Mouse (Mus musculus) CH12.LX (cell line): ENCODE measurements around the gene Prr12. TPM values are rescaled to one million over a fixed set of nuclear protein-coding genes. Genes with fewer than 3 reads are reported as not detected.

Experiments
- DNase-seq: peaks from one replicate; pipeline ENCODE4 v3.0.0-alpha.2; 2013; ENCODE audit errors: extremely low read depth
- H3K27ac ChIP-seq: 2 replicates; pipeline ENCODE4 v1.5.1; 2012; ENCODE audit warnings: low read depth, mild to moderate bottlenecking, control low read depth, moderate library complexity; ENCODE audit not compliant: insufficient read depth
- H3K27me3 ChIP-seq: replicated peaks from 2 replicates; pipeline ENCODE3; 2012; ENCODE audit warnings: inconsistent platforms
- H3K36me3 ChIP-seq, 2 experiments: replicated peaks in 1 of 2; 2 replicates each; pipeline versions ENCODE3 to v1.6.1; 2012; ENCODE audit warnings: inconsistent platforms in 1 of 2, low read length in 1 of 2, mild to moderate bottlenecking in 1 of 2, mixed read lengths in 1 of 2, moderate library complexity in 1 of 2; ENCODE audit not compliant: control insufficient read depth in 1 of 2, insufficient read depth in 1 of 2
- H3K4me1 ChIP-seq, 2 experiments: 2 replicates each; pipeline ENCODE4 v1.6.1; 2012; ENCODE audit warnings: inconsistent platforms in 1 of 2, moderate library complexity in 1 of 2; ENCODE audit not compliant: insufficient read depth in 2 of 2, control insufficient read depth in 1 of 2
- H3K4me2 ChIP-seq: 2 replicates; pipeline ENCODE4 v1.6.1; 2012; ENCODE audit warnings: low read depth, mild to moderate bottlenecking, control low read depth; ENCODE audit not compliant: poor library complexity, insufficient read depth, severe bottlenecking
- H3K4me3 ChIP-seq, 3 experiments: fragments of 150-350 bp in 1 of 3; sonication (generic) in 1 of 3; replicated peaks in 1 of 3; 2 replicates each; pipeline versions ENCODE3 to v1.5.1; 2011 to 2012; ENCODE audit warnings: low read depth in 2 of 3, low read length in 2 of 3, mild to moderate bottlenecking in 2 of 3, moderate library complexity in 2 of 3, control low read depth in 1 of 3, improper control_type of control experiment in 1 of 3, inconsistent platforms in 1 of 3, mixed read lengths in 1 of 3; ENCODE audit not compliant: poor library complexity in 1 of 3
- H3K79me2 ChIP-seq: replicated peaks from 2 replicates; pipeline ENCODE4 v1.6.1; 2012; ENCODE audit warnings: mild to moderate bottlenecking, moderate library complexity; ENCODE audit not compliant: control insufficient read depth, poor library complexity, insufficient read depth, severe bottlenecking; ENCODE audit errors: extremely low read depth
- H3K9ac ChIP-seq: 2 replicates; pipeline ENCODE4 v1.6.1; 2012; ENCODE audit warnings: low read depth, mild to moderate bottlenecking, control low read depth, moderate library complexity; ENCODE audit not compliant: insufficient read depth
- H3K9me3 ChIP-seq: replicated peaks from 2 replicates; pipeline ENCODE3; 2012; ENCODE audit warnings: low read length, inconsistent platforms, mixed read lengths
- BHLHE40 ChIP-seq: IDR thresholded peaks from 2 replicates; pipeline ENCODE4 v1.6.1; 2011; ENCODE audit warnings: mild to moderate bottlenecking, low read depth, low read length, improper control_type of control experiment
- CHD1 ChIP-seq: IDR thresholded peaks from 2 replicates; pipeline ENCODE4 v1.6.1; 2012; ENCODE audit warnings: low read depth, low read length, improper control_type of control experiment, inconsistent platforms
- CTCF ChIP-seq, 2 experiments: IDR thresholded peaks in 1 of 2; conservative IDR thresholded peaks in 1 of 2; 2 replicates each; pipeline ENCODE4 v1.5.1; 2011 to 2012; ENCODE audit warnings: low read depth in 2 of 2, low read length in 2 of 2, improper control_type of control experiment in 1 of 2, inconsistent platforms in 1 of 2, mild to moderate bottlenecking in 1 of 2, moderate library complexity in 1 of 2
- E2F4 ChIP-seq: IDR thresholded peaks from 2 replicates; pipeline ENCODE4 v1.6.1; 2011; ENCODE audit warnings: low read depth, low read length, improper control_type of control experiment; ENCODE audit not compliant: insufficient replicate concordance
- ELF1 ChIP-seq: IDR thresholded peaks from 2 replicates; pipeline ENCODE4 v1.6.1; 2014; ENCODE audit warnings: low read depth, mild to moderate bottlenecking, inconsistent platforms, low read length, improper control_type of control experiment
- GABPA ChIP-seq: IDR thresholded peaks from 2 replicates; pipeline ENCODE4 v1.6.1; 2012; ENCODE audit warnings: low read depth, low read length, improper control_type of control experiment, inconsistent platforms; ENCODE audit not compliant: insufficient replicate concordance
- HCFC1 ChIP-seq: IDR thresholded peaks from 2 replicates; pipeline ENCODE4 v1.6.1; 2012; ENCODE audit warnings: low read depth, mild to moderate bottlenecking, inconsistent platforms, low read length, improper control_type of control experiment
- IRF4 ChIP-seq: IDR thresholded peaks from 2 replicates; pipeline ENCODE4 v1.6.1; 2014; ENCODE audit warnings: low read depth, mild to moderate bottlenecking, inconsistent platforms, low read length, improper control_type of control experiment
- JUN ChIP-seq: IDR thresholded peaks from 2 replicates; pipeline ENCODE4 v1.6.1; 2011; ENCODE audit warnings: low read depth, mild to moderate bottlenecking, low read length, improper control_type of control experiment, moderate library complexity; ENCODE audit not compliant: insufficient read depth
- JUND ChIP-seq: conservative IDR thresholded peaks from 2 replicates; pipeline ENCODE4 v1.6.1; 2011; ENCODE audit warnings: low read depth, low read length, improper control_type of control experiment
- MAFK ChIP-seq: IDR thresholded peaks from 2 replicates; pipeline ENCODE4 v1.6.1; 2011; ENCODE audit warnings: low read length, improper control_type of control experiment; ENCODE audit not compliant: insufficient replicate concordance
- MAX ChIP-seq: IDR thresholded peaks from 2 replicates; pipeline ENCODE4 v1.6.1; 2011; ENCODE audit warnings: low read length, improper control_type of control experiment
- MAZ ChIP-seq: IDR thresholded peaks from 2 replicates; pipeline ENCODE4 v1.6.1; 2012; ENCODE audit warnings: low read depth, mild to moderate bottlenecking, inconsistent platforms, low read length, improper control_type of control experiment, moderate library complexity
- MEF2A ChIP-seq: IDR thresholded peaks from 2 replicates; pipeline ENCODE4 v1.6.1; 2014; ENCODE audit warnings: low read depth, mild to moderate bottlenecking, inconsistent platforms, low read length, improper control_type of control experiment, borderline replicate concordance
- MXI1 ChIP-seq: IDR thresholded peaks from 2 replicates; pipeline ENCODE4 v1.6.1; 2011; ENCODE audit warnings: mild to moderate bottlenecking, low read depth, low read length, improper control_type of control experiment
- MYC ChIP-seq: IDR thresholded peaks from 2 replicates; pipeline ENCODE4 v1.6.1; 2011; ENCODE audit warnings: low read depth, mild to moderate bottlenecking, improper control_type of control experiment, low read length
- PAX5 ChIP-seq: IDR thresholded peaks from 2 replicates; pipeline ENCODE4 v1.6.1; 2012; ENCODE audit warnings: low read length, inconsistent platforms, mixed read lengths
- POLR2A ChIP-seq: IDR thresholded peaks from 2 replicates; pipeline ENCODE4 v1.6.1; 2011; ENCODE audit warnings: low read depth, mild to moderate bottlenecking, improper control_type of control experiment, low read length
- POLR2AphosphoS2 ChIP-seq: IDR thresholded peaks from 2 replicates; pipeline ENCODE4 v1.6.1; 2011; ENCODE audit warnings: low read depth, low read length, improper control_type of control experiment
- RAD21 ChIP-seq: IDR thresholded peaks from 2 replicates; pipeline ENCODE4 v1.6.1; 2011; ENCODE audit warnings: low read depth, mild to moderate bottlenecking, low read length, improper control_type of control experiment, moderate library complexity
- RCOR1 ChIP-seq: conservative IDR thresholded peaks from 2 replicates; pipeline ENCODE4 v1.6.1; 2012; ENCODE audit warnings: low read depth, mild to moderate bottlenecking, inconsistent platforms, low read length, improper control_type of control experiment
- SIN3A ChIP-seq: IDR thresholded peaks from 2 replicates; pipeline ENCODE4 v1.6.1; 2012; ENCODE audit warnings: low read length, improper control_type of control experiment, inconsistent platforms
- SMC3 ChIP-seq: IDR thresholded peaks from 2 replicates; pipeline ENCODE4 v1.6.1; 2011; ENCODE audit warnings: low read depth, low read length, improper control_type of control experiment
- TBP ChIP-seq: conservative IDR thresholded peaks from 2 replicates; pipeline ENCODE4 v1.6.1; 2011; ENCODE audit warnings: low read depth, low read length, improper control_type of control experiment
- TCF12 ChIP-seq: IDR thresholded peaks from 2 replicates; pipeline ENCODE4 v1.6.1; 2014; ENCODE audit warnings: low read depth, mild to moderate bottlenecking, inconsistent platforms, low read length, improper control_type of control experiment
- UBTF ChIP-seq: IDR thresholded peaks from 2 replicates; pipeline ENCODE4 v1.6.1; 2012; ENCODE audit warnings: low read depth, mild to moderate bottlenecking, inconsistent platforms, low read length, improper control_type of control experiment, moderate library complexity
- USF2 ChIP-seq: conservative IDR thresholded peaks from 2 replicates; pipeline ENCODE4 v1.6.1; 2011; ENCODE audit warnings: low read depth, low read length, improper control_type of control experiment
- ZC3H11A ChIP-seq: IDR thresholded peaks from 2 replicates; pipeline ENCODE4 v1.6.1; 2012; ENCODE audit warnings: low read depth, mild to moderate bottlenecking, inconsistent platforms, low read length, improper control_type of control experiment
- ZKSCAN1 ChIP-seq: IDR thresholded peaks from 2 replicates; pipeline ENCODE4 v1.6.1; 2012; ENCODE audit warnings: low read depth, inconsistent platforms, low read length, improper control_type of control experiment, borderline replicate concordance
- ZNF384 ChIP-seq: IDR thresholded peaks from 2 replicates; pipeline ENCODE4 v1.6.1; 2012; ENCODE audit warnings: low read depth, low read length, improper control_type of control experiment, inconsistent platforms
- dilution Hi-C: fragments of 300-500 bp; cut with MboI; formaldehyde crosslinking; loops from 2 replicates; pipeline ENCODE4 v1.14.3; 2020; ENCODE audit warnings: low sequenced_read_pairs; ENCODE audit not compliant: extremely low pct_unique_long_range_greater_than_20kb, extremely low pct_ligation_motif_present
- in situ Hi-C: fragments of 300-500 bp; cut with MboI; formaldehyde crosslinking; loops from 3 replicates; pipeline ENCODE4 v1.14.3; 2019; ENCODE audit warnings: low sequenced_read_pairs, low pct_ligation_motif_present, low pct_unique_long_range_greater_than_20kb, mixed read lengths
- polyA plus RNA-seq: library from polyadenylated mRNA; unstranded; fragments of >175 nt; gene quantifications from 2 replicates; pipeline ENCODE4 v1.2.1, GENCODE M21; 2012; ENCODE audit warnings: low read depth; ENCODE audit not compliant: insufficient read length
- total RNA-seq, 2 experiments: library from RNA; depleted of rRNA; stranded (reverse); fragments of 300-350 nt in 1 of 2; fragments of >200 nt in 1 of 2; gene quantifications; 2 replicates each; pipeline ENCODE4 v1.2.3; 2012 to 2014

The Prr12 gene
- total and polyA plus RNA-seq, 3 experiments: 1.2 to 20.5 (median 6.5) TPM

DNA sequence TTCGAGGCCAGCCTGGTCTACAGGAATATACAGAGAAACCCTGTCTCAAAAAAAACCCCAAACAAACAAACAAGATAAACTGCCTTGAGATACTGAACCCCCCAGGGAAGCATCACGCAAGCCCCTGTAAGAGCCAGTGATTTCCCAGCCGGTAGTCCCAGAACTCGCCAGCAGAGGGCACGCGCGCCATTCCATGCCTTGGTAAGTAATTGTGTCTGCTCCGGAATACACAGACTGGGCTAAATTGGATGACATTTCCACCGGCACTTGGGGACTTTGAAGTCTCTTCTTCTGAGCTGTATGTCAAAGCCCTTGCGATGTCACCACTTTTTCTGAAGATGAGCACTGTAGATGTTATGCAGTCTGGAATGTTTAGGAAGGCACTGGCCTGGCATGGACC lies 27.2 kb upstream of the Prr12 start:
- in situ Hi-C loops: loop anchor here (5.0 kb wide), 1 partner anchor 47 kb away; the partner anchor contains the start of gene Rpl13a
- Histone ChIP-seq H3K9ac (no peak overlapping the region), H3K4me3 (no peak overlapping the region), H3K27ac (no peak overlapping the region), H3K4me1 (peaks cover 5 to 14% of the 10 kb centered on the region in 2 experiments; a peak in 1 of 4 replicates), H3K36me3 (peaks cover 30 to 38% of the 10 kb centered on the region in 2 experiments), H3K27me3 (no peaks in the 10 kb centered on the region), H3K9me3 (no peaks in the 10 kb centered on the region), H3K4me2 (no peak overlapping the region), H3K79me2 (no peaks in the 10 kb centered on the region)
- dilution Hi-C loops: no loop called here
- TF ChIP-seq MAFK: no peak
- TF ChIP-seq MXI1: 0 out of 2 replicates have a peak, but pooled peaks have one; percentile 26
- peak; percentile 81 for TF ChIP-seq SMC3
- TF ChIP-seq MYC: no peak
- no peak for TF ChIP-seq CHD1
- 0 out of 2 replicates have a peak, but pooled peaks have one; percentile 19 for TF ChIP-seq POLR2A
- no peak for TF ChIP-seq RCOR1
- TF ChIP-seq POLR2AphosphoS2: 0 out of 2 replicates have a peak, but pooled peaks have one; percentile 31
- no peak for TF ChIP-seq MAZ
- TF ChIP-seq RAD21: peak; percentile 78
- no peak for TF ChIP-seq JUND
- TF ChIP-seq CTCF (conservative IDR thresholded peaks at IDR 0.05 in 1 of 2, IDR thresholded peaks at IDR 0.05 in 1 of 2; ENCODE audit: low read depth in 2 of 2, low read length in 2 of 2): peak; percentile 44 to 85; a peak in 3 of 4 replicates
- 0 out of 2 replicates have a peak, but pooled peaks have one; percentile 11 for TF ChIP-seq TCF12
- TF ChIP-seq IRF4: peak; percentile 32; the same call in 1 of the 2 replicates
- TF ChIP-seq TBP: no peak
- no peak for TF ChIP-seq USF2
- TF ChIP-seq UBTF: no peak
- no peak for TF ChIP-seq JUN
- no peak for TF ChIP-seq E2F4
- peak; percentile 72 for DNase-seq

DNA sequence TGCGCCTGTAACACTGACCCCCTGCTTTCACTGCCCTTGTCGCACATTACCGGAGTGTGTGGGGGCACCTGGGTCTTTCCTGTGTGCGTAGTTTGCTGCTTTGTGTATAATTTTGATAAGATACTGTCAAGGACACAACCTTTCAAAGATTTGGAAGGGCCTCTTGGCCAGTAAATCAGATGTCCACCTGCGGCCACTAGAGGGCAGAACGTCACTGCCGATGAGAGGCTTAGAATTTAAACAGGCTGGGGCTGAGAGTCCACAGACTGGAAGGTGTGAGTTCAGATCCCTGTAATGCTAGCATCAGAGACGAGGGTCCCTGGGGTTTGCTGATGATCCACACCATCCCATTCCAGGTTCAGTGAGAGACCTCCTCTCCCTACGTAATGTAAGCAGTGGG lies 25.8 kb upstream of the Prr12 start:
- no peaks in the 10 kb centered on the region for H3K9me3 ChIP-seq
- peak; percentile 72 for DNase-seq
- no peak overlapping the region for H3K9ac ChIP-seq
- no peaks in the 10 kb centered on the region for H3K79me2 ChIP-seq
- no peak overlapping the region for H3K4me2 ChIP-seq
- dilution Hi-C loops (no loop called here), in situ Hi-C loops (no loop called here)
- H3K27me3 ChIP-seq: no peaks in the 10 kb centered on the region
- H3K4me3 ChIP-seq: no peak overlapping the region
- H3K36me3 ChIP-seq: peaks cover 43 to 51% of the 10 kb centered on the region in 2 experiments
- H3K27ac ChIP-seq: no peak overlapping the region
- H3K4me1 ChIP-seq: peaks cover 5 to 13% of the 10 kb centered on the region in 2 experiments; a peak in 1 of 4 replicates
- TF ChIP-seq MEF2A (no peak), MXI1 (no peak), MAZ (no peak), ZC3H11A (no peak), GABPA (no peak), POLR2AphosphoS2 (no peak), MAFK (no peak), UBTF (no peak), HCFC1 (no peak), ELF1 (no peak), PAX5 (no peak), ZKSCAN1 (no peak), RCOR1 (no peak), IRF4 (no peak), RAD21 (peak; percentile 63), BHLHE40 (no peak), CTCF (conservative IDR thresholded peaks at IDR 0.05 in 1 of 2, IDR thresholded peaks at IDR 0.05 in 1 of 2; ENCODE audit: low read depth in 2 of 2, low read length in 2 of 2) (peak; percentile 57 to 79), USF2 (no peak), MAX (no peak), SMC3 (peak; percentile 56), SIN3A (no peak), ZNF384 (no peak), CHD1 (no peak), POLR2A (no peak), TBP (no peak), TCF12 (no peak)
